Mouse (Mus musculus): ENCODE results near the gene Spata32. TPM values are rescaled to one million over a fixed set of nuclear protein-coding genes. Genes with fewer than 3 reads are reported as not detected.
A peak's percentile ranks its signal among the peaks of the same experiment; 100 is the strongest.

Spata32 gene
- polyA plus RNA-seq, 1 experiment from 2014 or later, result not detected

DNA sequence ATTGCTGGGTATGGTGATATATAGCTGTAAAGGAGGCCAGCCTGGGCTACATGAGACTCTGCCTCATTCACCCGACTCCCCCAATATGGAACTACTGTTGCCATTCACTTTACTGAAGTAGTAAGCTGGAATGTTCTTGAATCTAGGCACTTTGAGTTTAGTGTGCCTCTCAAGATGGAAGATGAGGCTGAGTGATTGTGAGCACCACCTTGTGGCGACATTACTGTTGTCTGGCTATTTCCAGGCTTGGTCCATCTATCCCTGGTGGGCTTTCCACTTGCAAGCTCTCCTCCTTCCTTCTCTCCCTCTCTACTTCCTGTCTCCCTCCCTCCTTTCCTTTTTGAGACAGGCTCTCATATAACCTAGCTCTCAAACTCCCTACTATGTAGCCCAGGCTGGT, 33.3 kb downstream of the Spata32 start:
- peak; percentile 70 for DNase-seq (ENCODE audit: low spot score)

GRCm38 (mm10) chr11:103181911-103182310, 36.3 kb downstream of the Spata32 start:
- no peak for ATAC-seq (replicated peaks; ENCODE audit: insufficient number of reproducible peaks, low FRiP score, low TSS enrichment, low read depth)
- WGBS, result 81% methylated on average over 3 of the region's 3 CpGs

More for the DNA sequence above, 33.3 kb downstream of the Spata32 start:
- Histone ChIP-seq H3K27ac (replicated peaks; ENCODE audit: low read depth, low read length) (no peak overlapping the region), H3K27me3 (ENCODE audit: control insufficient read depth, insufficient read depth, low read length) (no peaks in the 10 kb centered on the region), H3K9me3 (replicated peaks; ENCODE audit: control insufficient read depth, low read length) (no peaks in the 10 kb centered on the region), H3K4me3 (ENCODE audit: low read depth, low read length) (no peak overlapping the region), H3K36me3 (replicated peaks; ENCODE audit: control insufficient read depth, insufficient read depth, low read depth, low read length) (no peaks in the 10 kb centered on the region), H3K4me1 (ENCODE audit: control insufficient read depth, insufficient read depth, low read length) (no peaks in the 10 kb centered on the region), H3K9ac (replicated peaks; ENCODE audit: low read length) (no peak overlapping the region), H3K4me2 (ENCODE audit: low read depth, low read length) (no peak overlapping the region)
- no peak for ATAC-seq (replicated peaks; ENCODE audit: insufficient number of reproducible peaks, low FRiP score, low TSS enrichment, low read depth)
- WGBS, result 36% methylated on average over 2 of the region's 2 CpGs

DNA sequence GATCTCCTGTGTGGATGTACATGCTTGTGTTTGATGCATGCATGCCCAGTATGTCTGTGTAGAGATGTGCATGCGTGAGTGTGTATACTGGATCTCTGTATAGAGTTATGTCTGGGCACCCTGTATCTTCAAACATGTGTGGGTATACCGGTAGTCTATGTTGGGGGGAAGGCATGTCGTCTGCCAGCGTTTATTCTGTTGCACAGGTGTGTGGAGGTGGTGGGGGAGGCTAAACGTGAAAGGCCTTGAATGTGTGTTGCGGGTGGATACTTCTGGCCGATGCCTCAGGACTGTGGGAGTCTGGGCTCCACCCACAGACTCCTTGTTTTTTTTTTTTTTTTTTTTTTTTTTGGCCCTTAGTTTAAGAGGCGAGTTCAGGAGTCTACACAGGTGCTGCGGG, 36.9 kb downstream of the Spata32 start:
- Histone ChIP-seq H3K9me3 (replicated peaks; ENCODE audit: control insufficient read depth, low read length) (no peaks in the 10 kb centered on the region), H3K9ac (replicated peaks; ENCODE audit: low read length) (no peak overlapping the region), H3K4me2 (ENCODE audit: low read depth, low read length) (no peak overlapping the region), H3K4me1 (ENCODE audit: control insufficient read depth, insufficient read depth, low read length) (no peaks in the 10 kb centered on the region), H3K27me3 (ENCODE audit: control insufficient read depth, insufficient read depth, low read length) (no peaks in the 10 kb centered on the region), H3K27ac (replicated peaks; ENCODE audit: low read depth, low read length) (no peak overlapping the region), H3K4me3 (ENCODE audit: low read depth, low read length) (no peak overlapping the region), H3K36me3 (replicated peaks; ENCODE audit: control insufficient read depth, insufficient read depth, low read depth, low read length) (no peaks in the 10 kb centered on the region)
- ATAC-seq (replicated peaks; ENCODE audit: insufficient number of reproducible peaks, low FRiP score, low TSS enrichment, low read depth) (no peak), DNase-seq (ENCODE audit: low spot score) (no peak)
- 76% methylated on average over 9 of the region's 9 CpGs for WGBS

More at GRCm38 (mm10) chr11:103181911-103182310, 36.3 kb downstream of the Spata32 start:
- no peak overlapping the region for H3K9ac ChIP-seq (replicated peaks; ENCODE audit: low read length)
- H3K9me3 ChIP-seq (replicated peaks; ENCODE audit: control insufficient read depth, low read length), result no peaks in the 10 kb centered on the region
- no peaks in the 10 kb centered on the region for H3K36me3 ChIP-seq (replicated peaks; ENCODE audit: control insufficient read depth, insufficient read depth, low read depth, low read length)
- no peak overlapping the region for H3K27ac ChIP-seq (replicated peaks; ENCODE audit: low read depth, low read length)
- no peaks in the 10 kb centered on the region for H3K27me3 ChIP-seq (ENCODE audit: control insufficient read depth, insufficient read depth, low read length)
- no peaks in the 10 kb centered on the region for H3K4me1 ChIP-seq (ENCODE audit: control insufficient read depth, insufficient read depth, low read length)
- H3K4me2 ChIP-seq (ENCODE audit: low read depth, low read length), result no peak overlapping the region
- H3K4me3 ChIP-seq (ENCODE audit: low read depth, low read length), result no peak overlapping the region
- no peak for DNase-seq (ENCODE audit: low spot score)

DNA sequence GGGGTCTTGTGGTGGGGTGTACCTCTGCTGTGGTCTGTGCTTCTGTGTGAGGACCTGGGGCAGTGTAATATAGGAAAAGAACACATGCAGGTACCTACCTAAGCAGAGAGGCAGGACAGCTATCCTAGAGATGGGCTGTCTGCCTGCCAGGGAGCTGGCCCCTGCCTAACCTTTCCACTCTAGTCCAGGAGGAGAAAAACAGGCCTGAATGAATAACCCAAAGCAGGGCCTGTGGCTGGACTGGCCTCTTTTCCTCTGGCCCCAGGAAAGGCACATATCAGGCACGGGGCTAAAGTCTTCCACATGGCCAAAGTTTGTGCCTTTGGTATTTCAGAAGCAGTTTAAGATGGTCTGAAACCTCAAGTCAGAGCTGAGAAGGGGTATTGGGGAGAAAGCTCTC, 37.8 kb downstream of the Spata32 start:
- Histone ChIP-seq H3K4me1 (ENCODE audit: control insufficient read depth, insufficient read depth, low read length) (no peaks in the 10 kb centered on the region), H3K4me3 (ENCODE audit: low read depth, low read length) (no peak overlapping the region), H3K9ac (replicated peaks; ENCODE audit: low read length) (no peak overlapping the region), H3K36me3 (replicated peaks; ENCODE audit: control insufficient read depth, insufficient read depth, low read depth, low read length) (no peaks in the 10 kb centered on the region), H3K27me3 (ENCODE audit: control insufficient read depth, insufficient read depth, low read length) (no peaks in the 10 kb centered on the region), H3K9me3 (replicated peaks; ENCODE audit: control insufficient read depth, low read length) (no peaks in the 10 kb centered on the region), H3K27ac (replicated peaks; ENCODE audit: low read depth, low read length) (no peak overlapping the region), H3K4me2 (ENCODE audit: low read depth, low read length) (no peak overlapping the region)
- ATAC-seq (replicated peaks; ENCODE audit: insufficient number of reproducible peaks, low FRiP score, low TSS enrichment, low read depth) (no peak), DNase-seq (ENCODE audit: low spot score) (no peak)
- 72% methylated on average over 1 of the region's 1 CpGs for WGBS

DNA sequence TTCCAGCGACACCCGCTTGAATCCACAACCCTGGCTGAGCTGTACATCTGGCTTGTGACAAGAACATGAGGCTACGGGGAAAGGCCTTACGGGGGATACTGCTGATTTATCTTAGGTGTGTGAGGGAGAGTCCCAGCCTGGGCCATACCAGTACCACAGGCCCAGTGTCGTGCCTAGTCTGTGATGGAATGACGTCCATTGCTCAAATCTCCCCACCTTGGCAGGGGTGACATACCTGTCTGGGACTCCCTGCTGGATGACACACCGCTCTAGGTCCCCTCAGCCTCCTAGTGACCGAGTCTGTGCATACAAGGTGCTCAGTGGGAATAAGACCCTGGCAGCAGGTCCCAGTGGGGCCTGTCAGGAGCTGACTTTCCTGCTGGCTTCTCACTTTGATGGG, 39.5 kb downstream of the Spata32 start:
- WGBS, result 84% methylated on average over 8 of the region's 8 CpGs
- no peak for DNase-seq (ENCODE audit: low spot score)
- H3K27ac ChIP-seq (replicated peaks; ENCODE audit: low read depth, low read length), result no peak overlapping the region
- H3K9ac ChIP-seq (replicated peaks; ENCODE audit: low read length), result no peak overlapping the region
- H3K4me2 ChIP-seq (ENCODE audit: low read depth, low read length), result no peak overlapping the region
- no peak overlapping the region for H3K4me3 ChIP-seq (ENCODE audit: low read depth, low read length)
- no peaks in the 10 kb centered on the region for H3K4me1 ChIP-seq (ENCODE audit: control insufficient read depth, insufficient read depth, low read length)
- no peaks in the 10 kb centered on the region for H3K27me3 ChIP-seq (ENCODE audit: control insufficient read depth, insufficient read depth, low read length)
- ATAC-seq (replicated peaks; ENCODE audit: insufficient number of reproducible peaks, low FRiP score, low TSS enrichment, low read depth), result no peak
- no peaks in the 10 kb centered on the region for H3K36me3 ChIP-seq (replicated peaks; ENCODE audit: control insufficient read depth, insufficient read depth, low read depth, low read length)
- H3K9me3 ChIP-seq (replicated peaks; ENCODE audit: control insufficient read depth, low read length), result no peaks in the 10 kb centered on the region

DNA sequence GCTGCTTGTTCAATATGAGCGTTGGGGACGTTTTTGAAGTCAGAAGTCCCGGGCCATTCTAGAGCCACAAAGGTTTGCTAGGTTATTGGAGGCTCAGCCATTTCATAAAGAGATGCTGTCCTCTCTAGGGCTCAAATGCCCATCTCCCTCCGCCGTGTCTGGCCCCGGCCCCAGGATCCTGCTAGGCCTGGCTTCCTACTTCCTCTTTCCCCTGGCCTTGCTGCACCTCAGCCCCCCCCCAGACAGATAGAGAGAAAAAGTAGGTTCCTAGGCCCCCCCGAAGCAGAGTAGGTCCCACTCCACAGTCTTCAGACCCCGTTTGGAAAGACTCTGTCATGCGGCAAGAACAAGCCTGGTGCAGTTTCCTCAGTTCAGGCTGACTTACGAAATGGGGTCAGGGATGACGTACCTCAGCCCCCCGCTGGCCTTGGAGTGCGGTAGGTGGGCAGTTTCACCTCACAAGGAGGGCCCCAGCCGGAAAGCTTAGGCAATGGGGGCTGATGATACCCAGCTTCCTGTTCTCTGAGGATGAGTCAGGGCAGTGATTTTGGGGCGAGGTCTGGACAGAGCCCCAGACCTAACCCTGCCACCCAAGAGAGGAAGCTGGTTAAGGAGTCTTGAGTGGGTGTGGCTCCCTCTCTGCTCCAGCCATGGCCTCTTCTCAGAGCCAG, 40.3 kb downstream of the Spata32 start:
- no peak for DNase-seq (ENCODE audit: low spot score)
- Histone ChIP-seq H3K27me3 (ENCODE audit: control insufficient read depth, insufficient read depth, low read length) (no peaks in the 10 kb centered on the region), H3K9ac (replicated peaks; ENCODE audit: low read length) (no peak overlapping the region), H3K27ac (replicated peaks; ENCODE audit: low read depth, low read length) (no peak overlapping the region), H3K4me1 (ENCODE audit: control insufficient read depth, insufficient read depth, low read length) (no peaks in the 10 kb centered on the region), H3K4me2 (ENCODE audit: low read depth, low read length) (no peak overlapping the region), H3K36me3 (replicated peaks; ENCODE audit: control insufficient read depth, insufficient read depth, low read depth, low read length) (no peaks in the 10 kb centered on the region), H3K4me3 (ENCODE audit: low read depth, low read length) (no peak overlapping the region), H3K9me3 (replicated peaks; ENCODE audit: control insufficient read depth, low read length) (no peaks in the 10 kb centered on the region)
- no peak for ATAC-seq (replicated peaks; ENCODE audit: insufficient number of reproducible peaks, low FRiP score, low TSS enrichment, low read depth)
- WGBS, result 84% methylated on average over 15 of the region's 15 CpGs

DNA sequence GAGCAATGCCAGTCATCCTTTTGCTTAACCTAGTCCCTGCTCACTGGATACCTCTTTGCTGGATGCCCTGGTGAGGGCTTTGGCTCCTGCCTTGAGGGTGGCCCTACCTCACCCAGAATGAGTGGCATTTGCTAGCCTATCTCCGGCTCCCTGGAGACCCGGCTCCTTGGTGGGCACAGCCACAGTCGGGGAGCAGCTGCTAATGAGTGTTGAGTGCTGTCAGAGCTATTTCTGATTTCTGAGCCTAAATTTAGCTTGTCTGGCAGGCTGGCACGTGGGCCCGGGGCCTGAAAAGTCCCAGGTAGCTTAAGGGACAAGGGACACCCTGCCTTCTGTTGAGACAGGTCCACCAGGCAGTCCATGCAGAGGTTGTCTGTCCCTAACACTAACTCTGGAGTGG, 41.0 kb downstream of the Spata32 start:
- 76% methylated on average over 5 of the region's 5 CpGs for WGBS
- Histone ChIP-seq H3K4me2 (ENCODE audit: low read depth, low read length) (no peak overlapping the region), H3K4me1 (ENCODE audit: control insufficient read depth, insufficient read depth, low read length) (no peaks in the 10 kb centered on the region), H3K27me3 (ENCODE audit: control insufficient read depth, insufficient read depth, low read length) (peaks cover 6% of the 10 kb centered on the region), H3K4me3 (ENCODE audit: low read depth, low read length) (no peak overlapping the region), H3K36me3 (replicated peaks; ENCODE audit: control insufficient read depth, insufficient read depth, low read depth, low read length) (no peaks in the 10 kb centered on the region), H3K9me3 (replicated peaks; ENCODE audit: control insufficient read depth, low read length) (no peaks in the 10 kb centered on the region), H3K27ac (replicated peaks; ENCODE audit: low read depth, low read length) (no peak overlapping the region), H3K9ac (replicated peaks; ENCODE audit: low read length) (no peak overlapping the region)
- ATAC-seq (replicated peaks; ENCODE audit: insufficient number of reproducible peaks, low FRiP score, low TSS enrichment, low read depth) (no peak), DNase-seq (ENCODE audit: low spot score) (no peak)

DNA sequence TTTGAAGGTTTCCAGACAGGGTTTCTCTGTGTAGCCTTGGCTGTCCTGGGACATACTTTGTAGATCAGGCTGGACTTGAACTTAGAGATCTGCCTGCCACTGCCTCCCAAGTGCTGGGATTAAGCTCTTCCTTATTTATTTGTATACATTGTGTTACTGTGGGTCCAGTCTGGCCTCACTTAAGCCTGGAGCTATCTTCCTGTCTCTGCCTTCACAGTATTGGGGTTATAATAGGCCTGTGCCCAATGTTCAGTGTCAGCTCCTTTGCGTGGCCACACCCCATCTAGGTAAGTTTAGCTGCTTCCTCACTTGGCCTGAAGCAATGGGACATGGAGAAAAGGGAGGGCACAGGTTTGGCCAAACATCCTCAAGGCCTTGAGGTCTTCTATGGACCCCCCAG, 41.7 kb downstream of the Spata32 start:
- WGBS, result 84% methylated on average over 1 of the region's 1 CpGs

More for the DNA sequence above, 41.7 kb downstream of the Spata32 start:
- no peak for ATAC-seq (replicated peaks; ENCODE audit: insufficient number of reproducible peaks, low FRiP score, low TSS enrichment, low read depth)
- H3K4me3 ChIP-seq (ENCODE audit: low read depth, low read length), result no peak overlapping the region
- H3K9ac ChIP-seq (replicated peaks; ENCODE audit: low read length), result no peak overlapping the region
- H3K4me1 ChIP-seq (ENCODE audit: control insufficient read depth, insufficient read depth, low read length), result no peaks in the 10 kb centered on the region
- H3K36me3 ChIP-seq (replicated peaks; ENCODE audit: control insufficient read depth, insufficient read depth, low read depth, low read length), result no peaks in the 10 kb centered on the region
- H3K27ac ChIP-seq (replicated peaks; ENCODE audit: low read depth, low read length), result no peak overlapping the region
- DNase-seq (ENCODE audit: low spot score), result no peak
- peaks cover 13% of the 10 kb centered on the region for H3K27me3 ChIP-seq (ENCODE audit: control insufficient read depth, insufficient read depth, low read length)
- no peak overlapping the region for H3K4me2 ChIP-seq (ENCODE audit: low read depth, low read length)
- no peaks in the 10 kb centered on the region for H3K9me3 ChIP-seq (replicated peaks; ENCODE audit: control insufficient read depth, low read length)

Measured in embryonic facial prominence, embryonic 11.5 days (tissue).